Mouse (Mus musculus) MN1 (cell line): ENCODE measurements at regions not wholly inside any gene's neighbourhood (a gene's known extent, or its start where the extent isn't known, plus 50 kb on each side); places are given as distances from the start of the nearest gene placed in this dataset.
A peak's percentile ranks its signal among the peaks of the same experiment; 100 is the strongest.

ENCODE experiments used
- DNase-seq: peaks from one replicate; pipeline ENCODE4 v3.0.0-alpha.2; 2016; ENCODE audit warnings: low spot score

DNA sequence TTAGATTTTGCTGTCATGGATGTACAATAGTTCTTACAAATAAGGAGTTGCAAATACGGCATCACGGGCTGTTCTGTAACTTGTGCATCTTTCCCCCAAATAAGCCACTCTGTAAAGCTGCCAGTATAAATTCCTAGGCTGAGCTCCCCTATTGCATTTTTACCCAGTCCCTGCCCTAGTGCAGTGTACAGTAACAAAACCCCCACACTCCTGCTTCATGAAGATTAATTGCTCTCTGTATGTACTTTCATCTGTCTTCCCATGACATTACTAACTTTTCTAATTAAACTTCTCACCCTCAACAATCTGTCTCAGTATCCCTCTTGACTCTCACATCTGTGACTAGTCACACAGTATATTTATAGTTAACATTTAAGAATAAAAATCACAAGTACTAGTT lies 73.4 kb downstream of the Tm4sf1 start:
- no peak for DNase-seq

- no peak for DNase-seq
Measured at GRCm38 (mm10) chr3:57223773-57224172, 78.0 kb downstream of the Tm4sf1 start.

DNA sequence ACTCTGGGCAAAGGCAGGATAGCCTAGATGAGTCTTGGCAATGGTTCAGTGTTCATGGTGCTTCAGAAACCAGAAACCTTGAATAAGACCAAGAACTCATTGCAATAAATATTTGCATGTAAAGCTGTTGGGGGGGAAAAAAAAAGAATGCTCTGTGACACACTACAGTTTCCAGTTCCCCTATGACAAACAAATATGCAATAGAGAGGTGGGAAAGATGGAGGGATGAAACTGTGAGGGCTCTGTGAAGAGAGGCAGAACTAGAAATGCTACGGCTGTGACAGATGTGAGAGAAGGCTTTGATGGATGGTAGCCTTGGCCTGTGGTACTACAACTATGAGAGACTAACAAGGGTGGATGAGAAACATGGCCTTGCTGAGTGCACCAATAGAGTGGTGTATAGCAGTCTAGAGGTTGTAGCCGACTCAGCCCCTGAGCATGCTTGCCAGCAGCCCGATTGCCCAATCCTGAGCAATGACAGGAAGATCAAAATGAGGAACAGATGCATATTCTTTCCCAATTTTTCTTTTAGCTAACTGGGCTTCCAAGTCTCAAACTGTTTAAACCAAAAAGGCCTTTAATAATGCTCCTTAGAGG lies 79.4 kb downstream of the Tm4sf1 start:
- no peak for DNase-seq

DNA sequence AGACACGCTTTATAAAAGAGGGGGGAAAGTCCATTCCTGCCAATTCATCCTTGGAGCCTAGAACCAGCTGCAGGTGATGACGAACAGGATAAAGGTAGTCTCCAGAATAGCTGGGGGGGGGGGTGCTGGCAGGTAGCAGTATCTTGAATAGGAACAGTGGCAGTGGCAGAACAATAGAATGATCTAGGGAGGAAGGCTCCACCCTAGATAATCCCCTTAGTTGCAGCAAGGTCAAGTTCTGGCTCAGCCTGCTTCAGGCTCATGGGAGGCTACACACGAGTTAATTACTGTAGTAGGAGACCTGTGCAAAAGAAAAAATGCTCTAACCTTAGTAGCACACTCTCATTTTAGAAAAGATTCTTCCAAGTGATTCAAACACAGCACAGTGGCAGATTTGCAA lies 83.4 kb downstream of the Tm4sf1 start:
- DNase-seq: no peak

- DNase-seq: peak; percentile 73
Measured at GRCm38 (mm10) chr3:57204066-57204723, 97.6 kb downstream of the Tm4sf1 start.

DNA sequence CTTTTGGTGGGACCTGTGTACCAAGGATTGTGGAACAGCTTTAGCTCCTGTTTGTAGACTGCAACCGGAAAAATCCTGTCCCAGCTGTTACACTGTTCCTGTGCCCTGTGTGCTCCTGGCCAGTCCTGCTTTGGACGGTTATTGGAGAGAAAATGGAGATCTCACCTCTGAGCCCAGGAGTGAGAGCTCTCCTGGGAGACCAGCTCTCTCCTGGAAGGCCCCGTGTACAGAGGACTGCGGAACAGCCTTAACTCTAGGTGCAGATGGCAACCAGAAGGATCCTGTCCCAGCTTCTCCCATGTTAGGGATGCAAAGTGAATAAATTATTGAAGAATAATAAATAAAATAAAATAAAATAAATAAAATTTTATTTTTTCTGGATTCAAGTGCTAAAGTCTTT lies 98.4 kb downstream of the Tm4sf1 start:
- DNase-seq: no peak

DNA sequence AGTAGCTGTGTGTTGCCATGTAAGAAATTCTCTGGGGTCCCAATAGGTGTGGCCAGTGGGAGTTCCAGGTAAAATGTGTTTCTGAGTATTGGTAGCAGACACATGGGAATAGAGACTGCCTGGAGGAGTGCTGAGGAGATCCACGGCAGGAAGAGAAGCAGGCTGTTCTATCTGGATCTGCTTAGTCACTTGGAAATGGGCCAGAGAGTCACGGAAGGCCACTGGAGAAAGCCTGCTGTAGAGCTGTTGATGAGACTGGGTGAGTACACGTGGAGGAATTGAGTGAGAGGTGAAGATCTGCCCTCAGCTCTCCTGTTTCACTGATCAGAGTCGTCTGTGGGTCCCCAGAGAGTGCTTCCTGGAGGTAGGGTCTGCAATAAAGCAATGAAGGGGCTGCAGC lies 120.2 kb downstream of the Tm4sf1 start:
- no peak for DNase-seq

DNA sequence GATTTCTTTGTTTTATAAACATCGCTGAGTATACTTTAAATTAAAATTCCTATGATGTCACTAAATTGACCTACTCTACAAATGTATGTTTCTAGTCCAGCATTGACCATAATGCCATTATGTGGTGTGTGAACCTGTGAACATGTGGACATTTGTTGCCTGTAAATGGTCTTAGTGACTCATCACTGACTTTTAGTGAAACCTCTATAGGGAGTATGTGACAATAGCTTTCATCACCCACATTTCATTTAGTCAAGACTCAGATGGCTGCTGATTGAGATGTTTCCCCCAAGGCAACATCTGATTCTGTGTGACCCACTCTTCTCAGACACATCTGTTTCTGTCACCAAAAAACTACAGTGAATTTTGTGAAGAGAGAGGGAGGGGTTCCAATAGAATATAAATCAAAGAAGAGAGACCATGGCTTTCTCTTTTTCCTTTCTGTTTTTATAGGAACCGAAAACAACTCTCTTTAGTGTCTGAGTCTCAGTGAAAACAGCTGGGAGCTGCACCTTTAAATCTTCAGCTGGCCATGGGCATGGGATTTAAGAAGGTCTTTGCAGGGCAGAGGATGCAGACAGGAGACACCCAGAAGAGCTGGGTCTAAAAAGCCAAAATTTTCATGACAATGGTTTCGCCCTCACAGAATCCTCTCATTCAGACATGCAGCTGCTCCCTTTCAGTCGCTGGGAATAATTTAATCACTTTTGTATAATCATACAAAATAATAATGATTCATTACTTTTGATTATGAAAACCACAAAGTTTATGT lies 148.4 kb downstream of the Tm4sf1 start:
- DNase-seq: no peak

GRCm38 (mm10) chr3:57149156-57149555 lies 152.6 kb downstream of the Tm4sf1 start:
- no peak for DNase-seq

DNA sequence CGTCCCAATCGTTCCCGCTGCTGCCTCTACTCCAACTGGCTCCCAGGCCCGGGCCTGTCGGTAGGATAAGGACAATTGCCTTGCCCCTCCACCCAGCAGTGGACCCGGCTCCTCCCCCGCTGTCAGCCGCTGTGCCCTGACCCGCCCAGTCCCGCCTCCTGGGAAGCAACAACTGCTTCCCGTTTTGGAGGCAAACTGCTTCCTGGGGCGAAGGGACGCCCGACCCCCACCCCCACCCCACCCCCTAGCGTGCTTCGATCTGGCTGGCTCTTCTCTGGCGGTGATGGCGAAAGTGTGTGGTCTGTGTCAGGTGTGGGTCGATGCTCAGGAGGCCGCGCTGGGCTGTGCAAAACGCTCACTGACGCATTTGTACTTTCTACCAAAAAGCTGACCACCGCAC lies 164.9 kb downstream of the Tm4sf1 start:
- no peak for DNase-seq

DNA sequence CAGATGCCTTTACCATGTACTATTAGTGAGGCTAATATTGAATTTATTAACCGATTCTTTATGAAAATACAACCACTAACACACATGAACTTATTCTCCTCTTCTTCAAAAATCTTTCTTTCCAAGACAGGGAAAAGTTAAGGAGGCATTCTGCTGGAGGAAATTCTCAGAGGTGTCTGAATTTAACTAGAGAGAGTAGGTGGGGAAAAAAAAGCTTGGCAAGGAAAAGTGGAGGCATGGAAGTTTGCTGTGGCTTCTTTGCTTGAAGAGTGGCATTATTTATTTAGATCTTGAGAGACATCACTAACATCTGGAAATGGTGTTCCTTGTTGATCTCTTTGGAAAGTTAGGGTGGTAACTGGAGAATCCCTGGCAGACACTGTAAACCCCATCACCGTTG lies 173.2 kb downstream of the Tm4sf1 start:
- DNase-seq: no peak

DNA sequence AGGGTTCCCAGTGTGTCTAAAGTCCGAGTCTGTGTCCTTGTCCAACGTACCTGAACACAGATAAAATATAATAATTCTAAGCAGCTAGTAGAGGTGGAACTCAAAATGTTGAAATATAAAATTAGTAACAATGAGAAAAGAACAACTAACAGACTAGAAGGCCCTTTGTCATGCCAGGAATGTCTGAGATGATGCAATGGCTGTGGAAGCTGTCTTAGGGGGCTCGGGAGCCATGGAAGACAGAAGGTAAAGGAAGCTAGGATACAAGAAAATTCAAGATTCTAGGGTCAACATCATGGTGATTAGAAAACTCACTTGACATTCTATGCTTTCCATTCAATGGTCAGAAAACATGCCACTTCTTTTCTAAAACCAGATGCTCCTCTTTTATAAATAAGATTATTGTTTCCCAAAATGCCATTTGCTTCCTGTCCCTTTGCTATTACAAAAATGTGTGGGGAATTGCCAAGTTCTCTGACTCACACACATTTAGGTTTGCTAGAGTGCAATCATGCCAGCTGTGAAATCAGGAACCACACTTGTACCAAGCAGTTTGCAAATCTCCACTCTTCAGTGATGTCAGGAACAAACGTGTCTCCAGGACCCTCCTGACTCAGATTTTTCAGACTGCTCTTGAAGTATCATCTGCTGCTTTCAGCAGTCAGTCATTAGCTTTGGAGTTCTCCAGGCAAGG lies 175.8 kb downstream of the Tm4sf1 start:
- DNase-seq: no peak

GRCm38 (mm10) chr3:57118016-57118415 lies 183.8 kb downstream of the Tm4sf1 start:
- DNase-seq: no peak

DNA sequence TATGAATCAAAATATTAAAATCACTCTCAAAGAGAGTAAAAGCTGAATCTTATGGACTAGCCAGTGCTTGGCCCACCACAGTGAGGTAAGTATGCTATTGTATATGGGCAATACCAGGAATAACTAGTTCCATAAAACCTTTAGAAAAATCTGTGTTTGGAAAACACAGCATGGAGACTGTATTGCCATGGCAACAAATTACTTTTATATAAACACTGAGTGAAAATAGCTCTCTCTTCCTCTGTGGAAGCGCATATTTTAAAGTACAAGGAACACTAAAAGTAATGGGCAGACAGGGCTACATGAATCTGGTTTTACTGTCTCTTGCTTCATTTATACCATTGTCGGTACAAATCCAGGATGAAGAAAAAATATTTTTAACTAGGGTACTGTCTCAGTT lies 199.5 kb downstream of the Tm4sf1 start:
- no peak for DNase-seq

DNA sequence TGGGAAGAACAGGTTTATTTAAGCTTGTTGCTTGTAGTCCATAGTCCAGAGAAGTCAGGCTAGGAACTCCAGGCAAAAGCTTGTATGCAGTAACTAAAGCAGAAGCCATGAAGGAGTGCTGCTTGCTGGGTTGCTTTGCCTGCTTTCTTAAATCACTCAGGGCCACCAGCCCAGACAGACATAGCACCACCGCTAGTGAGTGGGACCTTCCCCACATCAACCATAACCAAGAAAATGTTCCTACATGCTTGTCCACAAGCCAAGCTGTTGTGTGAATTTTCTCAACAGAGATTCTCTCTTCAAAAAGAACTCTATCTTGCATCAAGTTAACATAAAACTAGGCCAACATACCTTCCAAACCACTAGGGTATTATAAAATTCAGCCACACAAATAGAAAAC lies 201.3 kb downstream of the Tm4sf1 start:
- DNase-seq: no peak

DNA sequence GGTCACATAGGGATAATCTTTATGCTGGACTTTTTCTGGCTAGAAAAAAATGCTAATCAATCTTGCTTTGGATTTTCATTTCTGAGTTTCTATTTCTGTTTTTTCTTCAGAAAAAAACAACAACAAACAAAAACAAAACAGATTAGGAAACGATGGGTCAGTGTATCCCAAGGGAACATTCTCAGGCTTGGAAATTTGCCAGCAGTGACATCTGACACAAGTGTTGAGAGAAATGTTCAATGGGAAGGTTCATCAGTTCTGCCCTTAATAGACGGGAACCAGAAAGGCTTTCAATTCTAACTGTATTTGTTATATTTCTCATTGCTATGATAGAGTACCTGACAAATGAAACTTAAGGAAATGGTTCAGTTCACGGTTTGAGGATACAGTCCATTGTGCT lies 206.9 kb downstream of the Tm4sf1 start:
- DNase-seq: no peak

DNA sequence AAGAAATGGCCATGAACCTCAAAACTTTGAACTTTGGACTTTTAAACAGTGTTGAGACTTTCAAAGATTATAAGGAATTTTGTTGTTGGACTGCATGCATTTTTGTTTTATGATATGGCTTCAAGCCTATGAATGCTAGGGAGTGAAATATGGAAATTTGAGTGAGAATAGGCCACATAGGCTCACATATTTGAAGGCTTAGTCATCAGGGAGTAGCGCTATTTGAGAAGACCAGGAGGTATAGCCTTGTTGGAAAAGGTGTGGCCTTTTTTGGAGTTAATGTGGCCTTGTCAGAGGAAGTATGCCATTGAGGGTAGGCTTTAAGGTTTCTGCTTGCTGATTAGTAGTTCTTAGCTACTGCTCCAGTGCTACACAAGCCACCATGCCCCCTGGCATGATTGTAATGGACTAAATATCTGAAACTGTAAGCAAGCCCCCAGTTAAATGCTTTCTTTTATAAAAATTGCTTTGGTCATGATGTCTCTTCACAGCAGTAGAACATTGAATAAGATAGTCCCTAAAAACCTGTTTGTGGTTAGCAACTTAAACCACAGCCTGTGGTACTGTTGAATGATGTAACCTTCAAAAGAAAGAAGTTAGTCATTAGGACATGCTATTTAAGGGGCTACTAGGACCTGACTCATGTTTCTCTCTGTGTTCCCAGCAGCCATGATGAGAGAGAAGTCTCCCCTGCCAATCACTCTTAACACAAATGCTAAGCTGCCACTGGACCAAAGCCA lies 208.4 kb downstream of the Tm4sf1 start:
- no peak for DNase-seq

- no peak for DNase-seq
Measured at GRCm38 (mm10) chr3:57074516-57074915, 227.3 kb downstream of the Tm4sf1 start.

DNA sequence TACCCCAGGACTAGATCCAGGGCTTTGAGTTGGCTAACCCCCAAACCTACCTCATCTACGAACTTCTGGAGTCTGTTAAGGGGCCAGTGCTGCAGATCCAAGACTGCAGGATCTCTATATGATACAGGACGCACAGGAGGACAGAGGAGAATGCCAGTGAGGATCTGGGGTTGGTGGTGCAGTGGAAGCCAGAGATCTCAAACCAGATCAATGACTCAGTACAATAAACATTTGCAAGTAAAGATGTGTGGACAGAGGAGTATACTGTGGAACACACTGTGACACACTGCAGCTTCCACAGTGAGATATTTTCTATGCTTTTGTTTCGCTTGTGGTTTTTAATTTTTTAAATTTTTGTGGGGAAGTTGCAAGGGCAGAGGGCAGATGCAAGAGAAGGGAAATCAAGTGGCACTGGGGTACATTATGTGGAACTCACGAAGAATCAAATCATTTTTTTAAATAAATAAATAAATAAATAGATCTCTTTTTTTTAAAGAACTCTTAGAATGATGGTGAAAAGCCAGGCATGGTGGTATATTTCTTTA lies 227.8 kb downstream of the Tm4sf1 start:
- no peak for DNase-seq

GRCm38 (mm10) chr3:57033021-57033420 lies 268.8 kb downstream of the Tm4sf1 start:
- no peak for DNase-seq

GRCm38 (mm10) chr3:57018171-57018570 lies 283.6 kb downstream of the Tm4sf1 start:
- no peak for DNase-seq

GRCm38 (mm10) chr3:56981305-56981660 lies 320.5 kb downstream of the Tm4sf1 start:
- no peak for DNase-seq
